Mouse (Mus musculus) heart, embryonic 12.5 days (tissue): ENCODE data around the gene Grin3b. TPM values are rescaled to one million over a fixed set of nuclear protein-coding genes. Genes with fewer than 3 reads are reported as not detected.

Source experiments
- ATAC-seq: fragments of 200-750 bp; cut with Nextera tagmentation; 2 replicates; pipeline ENCODE4 v1.8.0; 2017; ENCODE audit warnings: moderate TSS enrichment, moderate library complexity; ENCODE audit not compliant: insufficient number of reproducible peaks, low FRiP score
- H3K27ac ChIP-seq: fragments of 300-500 bp; sonication (generic); 2 replicates; pipeline ENCODE4 v1.5.1; 2016; ENCODE audit warnings: mild to moderate bottlenecking, moderate library complexity; ENCODE audit not compliant: poor library complexity, severe bottlenecking
- H3K27me3 ChIP-seq: fragments of 300-500 bp; sonication (generic); replicated peaks from 2 replicates; pipeline ENCODE4 v1.6.1; 2016; ENCODE audit warnings: mild to moderate bottlenecking, moderate library complexity
- H3K36me3 ChIP-seq: fragments of 300-500 bp; sonication (generic); 2 replicates; pipeline ENCODE4 v1.6.1; 2016; ENCODE audit warnings: mild to moderate bottlenecking, moderate library complexity
- H3K4me1 ChIP-seq: fragments of 300-500 bp; sonication (generic); replicated peaks from 2 replicates; pipeline ENCODE4 v1.6.1; 2016; ENCODE audit warnings: mild to moderate bottlenecking
- H3K4me2 ChIP-seq: fragments of 300-500 bp; sonication (generic); 2 replicates; pipeline ENCODE4 v1.6.1; 2016; ENCODE audit warnings: mild to moderate bottlenecking, moderate library complexity
- H3K4me3 ChIP-seq: fragments of 300-500 bp; sonication (generic); 2 replicates; pipeline ENCODE4 v1.5.1; 2016; ENCODE audit warnings: mild to moderate bottlenecking
- H3K9ac ChIP-seq: fragments of 300-500 bp; sonication (generic); 2 replicates; pipeline ENCODE4 v1.6.1; 2016; ENCODE audit warnings: mild to moderate bottlenecking, moderate library complexity
- H3K9me3 ChIP-seq: fragments of 300-500 bp; sonication (generic); replicated peaks from 2 replicates; pipeline ENCODE4 v1.6.1; 2016; ENCODE audit warnings: mild to moderate bottlenecking, moderate library complexity
- WGBS: fragments of 180-500 bp; shearing (Covaris S2); methylation state at CpG from one replicate; pipeline ENCODE4 v1.1.7; 2016; 5-methylcytosine and 5-hydroxymethylcytosine counted together
- polyA plus RNA-seq: library from polyadenylated mRNA; unstranded; fragments of >200 nt; fragmentation: Nextera tagmentation; extraction: Ambion mirVana; gene quantifications from 2 replicates; pipeline ENCODE4 v1.2.1, GENCODE M21; 2016

The Grin3b gene
- polyA plus RNA-seq, 1 experiment from 2014 or later = 0.29 TPM

DNA sequence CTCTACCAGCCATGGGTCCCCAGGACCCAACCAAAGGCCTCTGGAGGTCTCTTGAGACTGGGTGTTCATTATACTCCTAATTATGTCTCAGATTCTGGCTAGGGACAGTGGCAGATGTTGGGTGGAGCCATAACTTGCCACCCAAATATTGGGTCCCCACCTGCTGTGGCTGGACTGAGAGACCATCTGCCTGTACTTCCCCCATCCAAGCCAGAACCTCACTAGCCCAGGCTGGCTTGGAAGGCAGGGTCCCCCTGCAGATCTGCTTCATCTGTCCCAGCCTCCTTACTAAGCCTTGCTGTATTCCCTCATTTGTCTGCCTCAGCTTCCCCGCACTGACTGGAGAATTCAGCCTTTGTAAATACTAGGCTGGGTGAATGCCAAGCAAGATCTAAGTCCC lies 2.3 kb upstream of the Grin3b start:
- WGBS = 76% methylated on average over 1 of the region's 1 CpGs
- Histone ChIP-seq H3K4me1 (peaks cover 14% of the 10 kb centered on the region), H3K27me3 (peaks cover 53% of the 10 kb centered on the region), H3K27ac (no peak overlapping the region), H3K36me3 (peaks cover 56% of the 10 kb centered on the region), H3K4me3 (no peak overlapping the region), H3K9ac (no peak overlapping the region), H3K4me2 (no peak overlapping the region), H3K9me3 (no peaks in the 10 kb centered on the region)
- no peak for ATAC-seq

DNA sequence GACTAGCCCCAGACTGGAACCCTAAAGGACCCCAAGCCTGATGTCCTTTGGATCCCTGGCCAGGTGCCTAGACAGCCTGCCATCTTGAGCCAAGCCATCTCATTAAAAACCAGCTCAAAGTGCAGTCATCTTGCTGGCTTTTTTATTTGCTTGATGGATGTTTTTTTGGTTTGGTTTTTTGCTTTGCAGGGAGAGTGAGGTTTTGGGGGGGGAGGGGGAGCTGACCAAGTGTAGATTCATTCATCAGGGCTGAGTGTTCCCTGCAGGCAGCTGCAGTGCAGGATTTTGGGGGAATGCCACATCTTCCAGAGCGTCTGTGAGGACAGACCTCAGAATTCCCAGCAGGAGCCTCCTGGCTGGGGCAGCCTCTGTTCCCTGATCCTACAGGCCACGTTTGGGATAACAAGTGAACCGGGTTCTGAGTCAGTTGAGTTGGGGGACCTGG lies 1.4 kb upstream of the Grin3b start:
- Histone ChIP-seq H3K27me3 (peaks cover 61% of the 10 kb centered on the region), H3K4me3 (no peak overlapping the region), H3K9ac (no peak overlapping the region), H3K4me2 (no peak overlapping the region), H3K36me3 (peaks cover 49% of the 10 kb centered on the region), H3K9me3 (no peaks in the 10 kb centered on the region), H3K4me1 (peaks cover 14% of the 10 kb centered on the region), H3K27ac (no peak overlapping the region)
- WGBS = 17% methylated on average over 3 of the region's 3 CpGs
- no peak for ATAC-seq

DNA sequence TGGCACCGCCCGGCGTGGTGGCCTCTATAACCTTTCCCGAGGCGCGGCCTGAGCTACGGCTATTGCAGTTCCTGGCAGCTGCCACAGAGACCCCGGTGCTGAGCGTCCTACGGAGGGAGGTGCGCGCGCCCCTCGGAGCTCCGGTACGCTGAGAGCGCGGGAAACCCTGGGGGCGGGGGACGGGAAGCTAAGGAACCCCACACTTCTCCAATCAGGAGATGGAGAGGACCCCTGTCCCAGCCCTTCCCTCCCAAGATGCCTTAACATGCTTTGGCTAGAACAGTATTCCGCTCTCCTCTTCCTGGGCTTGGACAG lies 625 bp downstream of the Grin3b start:
- peak overlapping the region; percentile 47 for H3K4me3 ChIP-seq
- H3K9ac ChIP-seq = peak overlapping the region; percentile 62
- H3K27ac ChIP-seq = no peak overlapping the region
- ATAC-seq = no peak
- 5% methylated on average over 21 of the region's 21 CpGs for WGBS
- peaks cover 14% of the 10 kb centered on the region for H3K4me1 ChIP-seq
- H3K9me3 ChIP-seq = no peaks in the 10 kb centered on the region
- H3K27me3 ChIP-seq = peaks cover 61% of the 10 kb centered on the region
- peak overlapping the region; percentile 80 for H3K4me2 ChIP-seq
- H3K36me3 ChIP-seq = peaks cover 43% of the 10 kb centered on the region

DNA sequence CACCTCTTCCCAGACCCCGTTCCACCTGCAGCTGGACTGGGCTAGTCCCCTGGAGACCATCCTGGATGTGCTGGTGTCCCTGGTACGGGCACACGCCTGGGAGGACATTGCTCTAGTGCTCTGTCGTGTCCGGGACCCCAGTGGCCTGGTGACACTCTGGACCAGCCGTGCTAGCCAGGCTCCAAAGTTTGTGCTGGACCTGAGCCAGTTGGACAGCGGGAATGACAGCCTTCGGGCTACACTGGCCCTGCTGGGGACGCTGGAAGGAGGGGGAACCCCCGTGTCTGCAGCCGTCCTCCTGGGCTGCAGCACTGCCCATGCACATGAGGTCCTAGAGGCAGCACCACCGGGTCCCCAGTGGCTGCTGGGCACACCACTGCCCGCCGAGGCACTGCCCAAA lies 2.3 kb downstream of the Grin3b start:
- Histone ChIP-seq H3K9ac (no peak overlapping the region), H3K9me3 (0 out of 2 replicates have a peak, but pooled peaks cover 5% of the 10 kb centered on the region), H3K27me3 (peaks cover 60% of the 10 kb centered on the region), H3K4me1 (peaks cover 14% of the 10 kb centered on the region), H3K27ac (no peak overlapping the region), H3K4me2 (no peak overlapping the region), H3K4me3 (no peak overlapping the region), H3K36me3 (peaks cover 43% of the 10 kb centered on the region)
- ATAC-seq = 0 out of 2 replicates have a peak, but pooled peaks have one; percentile 2
- 51% methylated on average over 14 of the region's 14 CpGs for WGBS

DNA sequence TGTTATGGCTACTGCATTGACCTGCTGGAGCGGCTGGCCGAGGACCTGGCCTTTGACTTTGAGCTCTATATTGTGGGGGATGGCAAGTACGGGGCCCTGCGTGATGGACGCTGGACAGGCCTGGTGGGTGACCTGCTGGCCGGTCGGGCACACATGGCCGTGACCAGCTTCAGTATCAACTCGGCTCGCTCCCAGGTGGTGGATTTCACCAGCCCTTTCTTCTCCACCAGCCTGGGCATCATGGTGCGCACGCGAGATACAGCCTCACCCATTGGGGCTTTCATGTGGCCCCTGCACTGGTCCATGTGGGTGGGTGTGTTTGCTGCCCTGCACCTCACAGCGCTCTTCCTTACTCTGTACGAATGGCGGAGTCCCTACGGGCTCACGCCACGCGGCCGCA lies 3.6 kb downstream of the Grin3b start:
- H3K4me3 ChIP-seq = no peak overlapping the region
- H3K27ac ChIP-seq = no peak overlapping the region
- H3K4me2 ChIP-seq = no peak overlapping the region
- WGBS = 90% methylated on average over 21 of the region's 21 CpGs
- peaks cover 47% of the 10 kb centered on the region for H3K27me3 ChIP-seq
- peaks cover 46% of the 10 kb centered on the region for H3K36me3 ChIP-seq
- no peak for ATAC-seq
- H3K4me1 ChIP-seq = peaks cover 14% of the 10 kb centered on the region
- H3K9ac ChIP-seq = no peak overlapping the region
- H3K9me3 ChIP-seq = 0 out of 2 replicates have a peak, but pooled peaks cover 5% of the 10 kb centered on the region

DNA sequence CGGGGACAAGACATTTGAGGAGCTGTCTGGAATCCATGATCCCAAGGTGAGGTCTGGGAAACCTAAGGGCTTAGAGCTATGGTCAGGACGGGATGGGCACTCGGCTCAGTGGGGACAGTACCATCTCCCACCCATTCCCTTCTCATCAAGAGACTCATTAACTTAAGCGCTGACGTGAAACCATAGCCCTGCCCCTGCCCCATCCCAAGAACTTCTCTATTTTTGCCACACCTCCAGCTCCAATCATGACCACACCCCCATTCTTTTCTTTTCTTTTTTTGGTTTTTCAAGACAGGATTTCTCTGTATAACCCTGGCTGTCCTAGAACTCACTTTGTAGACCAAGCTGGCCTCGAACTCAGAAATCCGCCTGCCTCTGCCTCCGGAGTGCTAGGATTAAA lies 4.2 kb downstream of the Grin3b start:
- WGBS = 84% methylated on average over 8 of the region's 8 CpGs
- H3K4me1 ChIP-seq = peaks cover 17% of the 10 kb centered on the region
- H3K36me3 ChIP-seq = peaks cover 52% of the 10 kb centered on the region

DNA sequence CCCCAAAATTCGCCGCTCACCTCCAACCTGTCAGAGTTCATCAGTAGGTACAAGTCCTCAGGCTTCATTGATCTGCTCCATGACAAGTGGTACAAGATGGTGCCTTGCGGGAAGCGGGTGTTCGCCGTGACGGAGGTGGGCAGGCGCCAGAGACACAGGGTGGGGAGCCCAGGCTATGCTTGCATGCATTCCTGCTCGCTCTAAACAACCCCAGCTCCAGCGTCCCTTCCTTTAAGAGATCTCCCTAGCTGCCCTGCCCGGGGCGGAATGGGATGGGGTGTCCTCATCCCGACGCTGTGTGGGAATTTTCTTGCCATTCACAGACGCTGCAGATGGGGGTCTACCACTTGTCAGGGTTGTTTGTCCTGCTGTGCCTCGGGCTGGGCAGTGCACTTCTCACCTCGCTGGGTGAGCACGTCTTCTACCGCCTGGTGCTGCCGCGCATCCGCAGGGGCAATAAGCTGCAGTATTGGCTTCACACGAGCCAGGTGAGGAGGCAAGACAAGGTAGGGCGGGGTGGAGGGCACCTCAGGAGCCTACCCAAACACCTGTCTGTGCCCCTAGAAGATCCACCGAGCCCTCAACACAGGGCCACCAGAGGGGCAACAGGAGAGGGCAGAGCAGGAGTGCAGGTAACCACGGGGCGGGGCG lies 5.7 kb downstream of the Grin3b start:
- Histone ChIP-seq H3K4me2 (no peak overlapping the region), H3K4me1 (peaks cover 25% of the 10 kb centered on the region), H3K36me3 (peaks cover 56% of the 10 kb centered on the region), H3K27ac (no peak overlapping the region), H3K9ac (no peak overlapping the region), H3K9me3 (0 out of 2 replicates have a peak, but pooled peaks cover 5% of the 10 kb centered on the region), H3K4me3 (no peak overlapping the region), H3K27me3 (peaks cover 28% of the 10 kb centered on the region)
- WGBS = 85% methylated on average over 28 of the region's 28 CpGs
- ATAC-seq = no peak

More for the DNA sequence above, 4.2 kb downstream of the Grin3b start:
- Histone ChIP-seq H3K4me2 (no peak overlapping the region), H3K27me3 (peaks cover 42% of the 10 kb centered on the region), H3K9ac (no peak overlapping the region), H3K9me3 (0 out of 2 replicates have a peak, but pooled peaks cover 5% of the 10 kb centered on the region), H3K27ac (no peak overlapping the region), H3K4me3 (no peak overlapping the region)
- ATAC-seq = no peak

DNA sequence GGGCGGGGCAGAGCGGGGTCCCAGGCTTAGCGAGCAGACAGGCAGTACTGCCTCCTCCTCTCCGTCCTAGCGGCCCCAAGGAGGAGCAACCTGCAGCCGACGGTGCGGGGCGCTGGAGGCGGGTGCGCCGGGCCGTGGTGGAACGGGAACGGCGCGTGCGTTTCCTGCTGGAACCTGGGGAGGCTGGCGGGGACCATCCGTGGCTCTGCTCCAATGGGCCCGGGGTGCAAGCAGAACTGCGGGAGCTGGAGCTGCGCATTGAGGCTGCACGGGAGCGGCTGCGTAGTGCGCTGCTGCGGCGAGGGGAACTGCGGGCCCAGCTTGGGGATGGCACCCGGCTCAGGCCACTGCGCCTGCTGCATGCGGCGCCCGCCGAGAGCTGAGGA lies 6.2 kb downstream of the Grin3b start:
- Histone ChIP-seq H3K4me3 (no peak overlapping the region), H3K4me2 (no peak overlapping the region), H3K27me3 (peaks cover 23% of the 10 kb centered on the region), H3K9ac (no peak overlapping the region), H3K9me3 (0 out of 2 replicates have a peak, but pooled peaks cover 5% of the 10 kb centered on the region), H3K36me3 (peaks cover 62% of the 10 kb centered on the region), H3K27ac (no peak overlapping the region), H3K4me1 (peaks cover 27% of the 10 kb centered on the region)
- WGBS = 79% methylated on average over 36 of the region's 36 CpGs
- no peak for ATAC-seq

DNA sequence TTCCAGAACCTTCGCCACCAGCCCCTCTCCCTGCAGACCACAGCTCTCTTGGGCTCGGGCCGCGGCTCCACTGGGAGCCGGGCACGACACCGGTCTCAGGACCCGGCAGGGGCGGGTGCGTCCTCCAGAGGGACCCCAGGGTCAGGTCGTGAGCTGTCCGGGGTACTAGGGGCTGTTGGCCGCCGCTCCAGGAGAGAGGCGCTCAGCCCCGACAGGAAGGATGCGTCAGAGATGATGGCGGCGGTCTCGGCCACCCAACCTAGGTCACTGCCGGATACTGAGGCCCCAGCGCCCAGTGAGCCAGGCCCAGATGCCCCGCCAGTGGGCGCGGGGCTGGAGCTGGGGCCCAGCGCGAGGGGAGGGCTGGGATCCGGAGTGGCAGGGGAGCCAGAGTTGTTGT lies 6.8 kb downstream of the Grin3b start:
- peaks cover 62% of the 10 kb centered on the region for H3K36me3 ChIP-seq
- H3K4me1 ChIP-seq = peaks cover 30% of the 10 kb centered on the region
- H3K4me3 ChIP-seq = no peak overlapping the region
- H3K4me2 ChIP-seq = no peak overlapping the region
- no peak overlapping the region for H3K27ac ChIP-seq
- 0 out of 2 replicates have a peak, but pooled peaks cover 5% of the 10 kb centered on the region for H3K9me3 ChIP-seq
- no peak overlapping the region for H3K9ac ChIP-seq
- 79% methylated on average over 28 of the region's 28 CpGs for WGBS
- peaks cover 17% of the 10 kb centered on the region for H3K27me3 ChIP-seq
- ATAC-seq = no peak

DNA sequence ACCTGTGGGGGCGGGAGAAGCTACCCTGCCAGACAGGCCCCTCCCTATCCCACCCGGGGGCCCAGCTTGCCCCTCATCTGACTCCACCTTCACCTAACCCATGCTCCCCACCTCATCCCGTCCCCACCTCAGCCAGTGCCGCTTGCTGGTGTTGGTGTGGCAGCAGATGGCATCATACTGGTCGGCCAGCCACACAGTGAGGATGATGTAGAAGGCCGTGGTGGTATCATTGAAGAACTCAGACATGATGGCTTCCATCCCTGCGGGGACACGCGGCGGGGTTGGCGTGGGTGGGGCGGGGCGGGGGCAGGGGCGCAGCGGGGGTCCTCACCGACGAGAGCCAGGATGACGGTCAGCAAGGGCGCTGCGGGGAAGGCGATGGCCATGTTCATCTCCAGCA lies 7.5 kb downstream of the Grin3b start:
- 95% methylated on average over 21 of the region's 21 CpGs for WGBS
- ATAC-seq = no peak

DNA sequence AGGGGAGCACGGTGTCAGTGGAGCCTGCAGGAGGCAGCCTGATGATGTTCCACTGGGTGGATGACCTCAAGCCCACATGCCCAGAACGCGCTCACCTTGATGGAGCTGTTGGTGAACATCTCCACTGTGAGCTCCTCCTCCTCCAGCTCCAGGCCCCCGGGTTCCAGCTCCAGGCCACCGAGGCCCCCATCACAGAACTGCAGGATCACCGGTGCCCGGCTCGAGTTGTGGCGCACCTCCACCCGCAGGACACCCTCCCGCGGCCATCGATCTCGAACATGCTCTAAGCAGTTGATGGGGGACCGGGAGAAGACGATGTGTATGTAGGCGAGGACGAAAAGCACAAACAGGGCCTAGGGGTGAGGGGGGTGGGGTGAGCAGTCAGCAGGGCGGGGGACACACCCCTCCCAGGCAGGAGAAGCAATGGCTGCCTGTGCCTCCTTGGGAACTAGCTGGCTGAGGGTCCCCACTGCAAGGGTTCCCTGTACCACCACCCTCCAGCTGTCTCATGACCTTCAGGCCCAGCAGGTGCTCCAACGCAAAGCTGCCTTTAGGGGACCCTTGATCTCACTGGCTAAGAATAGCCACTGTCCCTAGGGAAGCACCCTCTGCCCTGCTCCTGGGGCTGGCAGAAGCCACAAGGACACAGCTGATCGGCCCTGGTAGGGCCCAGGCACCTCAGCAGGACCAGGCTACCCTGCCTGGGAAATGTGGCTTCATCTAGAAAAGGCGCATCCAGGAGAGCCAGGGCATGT lies 9.1 kb downstream of the Grin3b start:
- Histone ChIP-seq H3K9ac (peak overlapping the region; percentile 40; the same call in 1 of the 2 replicates), H3K27me3 (no peaks in the 10 kb centered on the region), H3K4me1 (peaks cover 39% of the 10 kb centered on the region), H3K4me3 (no peak overlapping the region), H3K9me3 (0 out of 2 replicates have a peak, but pooled peaks cover 5% of the 10 kb centered on the region), H3K27ac (no peak overlapping the region), H3K36me3 (peaks cover 56% of the 10 kb centered on the region), H3K4me2 (no peak overlapping the region)
- no peak for ATAC-seq
- WGBS = 87% methylated on average over 22 of the region's 22 CpGs

More for the DNA sequence above, 7.5 kb downstream of the Grin3b start:
- Histone ChIP-seq H3K9ac (no peak overlapping the region), H3K36me3 (peaks cover 62% of the 10 kb centered on the region), H3K4me2 (no peak overlapping the region), H3K9me3 (0 out of 2 replicates have a peak, but pooled peaks cover 5% of the 10 kb centered on the region), H3K27ac (no peak overlapping the region), H3K4me1 (peaks cover 33% of the 10 kb centered on the region), H3K4me3 (no peak overlapping the region), H3K27me3 (peaks cover 9% of the 10 kb centered on the region)
